Comparison of ENCODE assay signal across 11 mouse cellular contexts in the genomic region with DNA sequence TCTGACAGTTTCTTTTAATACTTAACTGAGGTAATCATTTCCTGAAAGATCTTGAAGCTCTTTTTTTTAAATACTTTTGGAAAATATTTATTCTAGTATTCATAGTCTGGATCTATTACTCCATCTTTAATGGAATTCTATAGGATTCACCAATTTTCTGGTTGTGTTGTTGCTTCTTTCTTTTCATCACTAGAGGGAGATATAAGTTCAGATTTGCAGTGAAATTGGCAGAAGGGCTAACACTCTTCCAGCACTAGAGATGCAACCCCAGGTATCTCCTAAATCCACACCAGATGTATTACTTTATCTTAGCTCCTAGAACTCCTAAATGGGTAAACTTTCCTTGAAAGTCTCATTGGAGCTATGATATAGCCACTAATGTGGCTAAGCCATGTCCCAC.
DNase-seq lines count a peak whose midpoint lies in the region; ATAC-seq and TF ChIP-seq lines count a peak whose summit lies in the region.
"Had no signal": no experiment of that assay in that cellular context is flagged by ENCODE, and none has a peak within 500 bp of the region (broad histone marks: within the 10 kb centered on the region; RNA-seq: fewer than 3 reads in every experiment).

No protein-coding gene starts in this region.

- no peaks in the 10 kb centered on the region for H3K4me1 ChIP-seq in hindbrain, embryonic 13.5 days (replicated peaks)
- H3K4me1 ChIP-seq in hindbrain, embryonic 12.5 days, result no peaks in the 10 kb centered on the region
- H3K4me1 ChIP-seq in midbrain, embryonic 14.5 days (ENCODE audit: control insufficient read depth, insufficient read depth, low read length), result no peaks in the 10 kb centered on the region
- H3K4me1 ChIP-seq in midbrain, embryonic 13.5 days (replicated peaks), result no peaks in the 10 kb centered on the region
- no peaks in the 10 kb centered on the region for H3K4me1 ChIP-seq in hindbrain, postnatal 0 days (ENCODE audit: insufficient read depth, low read length)
- H3K4me1 ChIP-seq: liver, embryonic 13.5 days had no signal

- CTCF ChIA-PET in Patski (lab: Charles Lee), result interaction anchor here (1.7 kb wide), 1 partner anchor 11 kb away, joined by 3 read pairs; no protein-coding TSS in a partner anchor

- POLR2A ChIA-PET in Patski (lab: Charles Lee), result interaction anchor here (0.7 kb wide), 1 partner anchor 286 kb away, joined by 3 read pairs; no protein-coding TSS in a partner anchor

- H3K4me2 ChIP-seq in hindbrain, embryonic 13.5 days, result no peak overlapping the region
- H3K4me2 ChIP-seq in hindbrain, embryonic 12.5 days (replicated peaks), result no peak overlapping the region
- no peak overlapping the region for H3K4me2 ChIP-seq in midbrain, embryonic 14.5 days (ENCODE audit: low read length)
- H3K4me2 ChIP-seq in midbrain, embryonic 13.5 days (replicated peaks), result no peak overlapping the region
- no peak overlapping the region for H3K4me2 ChIP-seq in hindbrain, postnatal 0 days (ENCODE audit: low read depth, low read length)
- H3K4me2 ChIP-seq: liver, embryonic 13.5 days had no signal

- H3K9ac ChIP-seq in hindbrain, embryonic 13.5 days, result no peak overlapping the region
- H3K9ac ChIP-seq in hindbrain, embryonic 12.5 days, result no peak overlapping the region
- H3K9ac ChIP-seq in midbrain, embryonic 14.5 days (replicated peaks; ENCODE audit: low read length), result no peak overlapping the region
- no peak overlapping the region for H3K9ac ChIP-seq in midbrain, embryonic 13.5 days (replicated peaks)
- H3K9ac ChIP-seq in hindbrain, postnatal 0 days (replicated peaks; ENCODE audit: low read length), result no peak overlapping the region
- H3K9ac ChIP-seq: liver, embryonic 13.5 days had no signal

- H3K27ac ChIP-seq in hindbrain, embryonic 13.5 days, result no peak overlapping the region
- H3K27ac ChIP-seq in hindbrain, embryonic 12.5 days, result no peak overlapping the region
- H3K27ac ChIP-seq in midbrain, embryonic 14.5 days (replicated peaks; ENCODE audit: low read depth, low read length), result no peak overlapping the region
- H3K27ac ChIP-seq in midbrain, embryonic 13.5 days, result no peak overlapping the region
- H3K27ac ChIP-seq in hindbrain, postnatal 0 days, result no peak overlapping the region
- H3K27ac ChIP-seq: liver, embryonic 13.5 days had no signal

- H3K9me3 ChIP-seq in hindbrain, embryonic 13.5 days, result no peaks in the 10 kb centered on the region
- H3K9me3 ChIP-seq in hindbrain, embryonic 12.5 days (replicated peaks), result no peaks in the 10 kb centered on the region
- H3K9me3 ChIP-seq in midbrain, embryonic 14.5 days (ENCODE audit: control insufficient read depth, low read length), result no peaks in the 10 kb centered on the region
- no peaks in the 10 kb centered on the region for H3K9me3 ChIP-seq in midbrain, embryonic 13.5 days
- H3K9me3 ChIP-seq in hindbrain, postnatal 0 days (ENCODE audit: low read length), result no peaks in the 10 kb centered on the region
- H3K9me3 ChIP-seq: liver, embryonic 13.5 days had no signal

- peak; percentile 65 for DNase-seq in midbrain, embryonic 14.5 days
- no peak for DNase-seq in Patski (ENCODE audit: low read depth, low spot score)
- DNase-seq in hindbrain, postnatal 0 days (ENCODE audit: low spot score), result peak; percentile 36
- DNase-seq in T-cell, adult 2 months (ENCODE audit: low spot score), result no peak
- no peak for DNase-seq in natural killer cell, adult 2 months (ENCODE audit: low spot score in 2 of 2)
- DNase-seq: cerebellum, postnatal 14 days; layer of hippocampus, postnatal 36 days; liver, embryonic 13.5 days had no signal

- in situ Hi-C loops in Patski (cut with MboI; ENCODE audit: low pct_unique_long_range_greater_than_20kb), result no loop called here

- TF ChIP-seq CTCF in Patski (IDR thresholded peaks at IDR 0.05), result peak; percentile 40
- peak; percentile 62 for TF ChIP-seq CTCF in hindbrain, postnatal 0 days (IDR thresholded peaks at IDR 0.05; ENCODE audit: low read depth)

- no peaks in the 10 kb centered on the region for H3K36me3 ChIP-seq in hindbrain, embryonic 13.5 days
- H3K36me3 ChIP-seq in hindbrain, embryonic 12.5 days, result no peaks in the 10 kb centered on the region
- H3K36me3 ChIP-seq in midbrain, embryonic 14.5 days (ENCODE audit: control insufficient read depth, insufficient read depth, low read length), result no peaks in the 10 kb centered on the region
- H3K36me3 ChIP-seq in midbrain, embryonic 13.5 days, result no peaks in the 10 kb centered on the region
- H3K36me3 ChIP-seq in hindbrain, postnatal 0 days (ENCODE audit: insufficient read depth, low read length), result no peaks in the 10 kb centered on the region
- H3K36me3 ChIP-seq: liver, embryonic 13.5 days had no signal

- ATAC-seq in hindbrain, embryonic 13.5 days (ENCODE audit: low FRiP score), result 0 out of 2 replicates have a peak, but pooled peaks have one; percentile 28
- ATAC-seq in hindbrain, embryonic 12.5 days (ENCODE audit: low FRiP score), result no peak
- no peak for ATAC-seq in midbrain, embryonic 14.5 days (ENCODE audit: low FRiP score, low TSS enrichment)
- ATAC-seq in midbrain, embryonic 13.5 days, result no peak; the same call in 1 of the 2 replicates
- ATAC-seq in Patski, result no peak
- ATAC-seq in hindbrain, postnatal 0 days, result no peak

- no peak overlapping the region for H3K4me3 ChIP-seq in hindbrain, embryonic 13.5 days
- H3K4me3 ChIP-seq in hindbrain, embryonic 12.5 days, result no peak overlapping the region
- no peak overlapping the region for H3K4me3 ChIP-seq in midbrain, embryonic 14.5 days (replicated peaks; ENCODE audit: low read depth, low read length)
- no peak overlapping the region for H3K4me3 ChIP-seq in midbrain, embryonic 13.5 days (replicated peaks)
- no peak overlapping the region for H3K4me3 ChIP-seq in hindbrain, postnatal 0 days (ENCODE audit: low read length)
- H3K4me3 ChIP-seq: liver, embryonic 13.5 days had no signal

- H3K27me3 ChIP-seq in hindbrain, embryonic 13.5 days, result no peaks in the 10 kb centered on the region
- H3K27me3 ChIP-seq in hindbrain, embryonic 12.5 days, result no peaks in the 10 kb centered on the region
- no peaks in the 10 kb centered on the region for H3K27me3 ChIP-seq in midbrain, embryonic 14.5 days (ENCODE audit: control insufficient read depth, insufficient read depth, low read length)
- H3K27me3 ChIP-seq in midbrain, embryonic 13.5 days, result no peaks in the 10 kb centered on the region
- peaks cover 26% of the 10 kb centered on the region for H3K27me3 ChIP-seq in Patski
- no peaks in the 10 kb centered on the region for H3K27me3 ChIP-seq in hindbrain, postnatal 0 days (ENCODE audit: insufficient read depth, low read length)
- H3K27me3 ChIP-seq: liver, embryonic 13.5 days had no signal

Comparison
In these comparisons a context has a peak if more than half of its experiments do, and no peak if none do; other contexts are left out.
1. DNase-seq: peak in midbrain, embryonic 14.5 days (single experiment) and hindbrain, postnatal 0 days (single experiment); none in Patski (single experiment), T-cell, adult 2 months (single experiment) and natural killer cell, adult 2 months (0 of 2).